Mouse (Mus musculus) liver, embryonic 13.5 days (tissue): ENCODE measurements around the gene Nsd2. TPM values are rescaled to one million over a fixed set of nuclear protein-coding genes. Genes with fewer than 3 reads are reported as not detected.
"Not testable (repeated sequence)": the region's sequence is repeated elsewhere in the genome, so short reads cannot be mapped to it uniquely, and the experiment has no call there.

Experiments used
- ATAC-seq: fragments of 200-750 bp; cut with Nextera tagmentation; 2 replicates; pipeline ENCODE4 v1.8.0; 2017; ENCODE audit warnings: low read depth, mild to moderate bottlenecking, moderate number of reproducible peaks, moderate library complexity
- DNase-seq: peaks from one replicate; pipeline ENCODE4 v3.0.0; 2022
- H3K27ac ChIP-seq: fragments of 300-500 bp; sonication (generic); 2 replicates; pipeline ENCODE4 v1.5.1; 2015; ENCODE audit warnings: moderate library complexity, mild to moderate bottlenecking, inconsistent platforms
- H3K27me3 ChIP-seq: fragments of 300-500 bp; sonication (generic); 2 replicates; pipeline ENCODE4 v1.6.1; 2015; ENCODE audit warnings: mild to moderate bottlenecking, inconsistent platforms
- H3K36me3 ChIP-seq: fragments of 300-500 bp; sonication (generic); 2 replicates; pipeline ENCODE4 v1.6.1; 2015; ENCODE audit warnings: mild to moderate bottlenecking, inconsistent platforms
- H3K4me1 ChIP-seq: fragments of 300-500 bp; sonication (generic); replicated peaks from 2 replicates; pipeline ENCODE4 v1.6.1; 2015; ENCODE audit warnings: inconsistent platforms
- H3K4me2 ChIP-seq: fragments of 300-500 bp; sonication (generic); 2 replicates; pipeline ENCODE4 v1.6.1; 2015; ENCODE audit warnings: inconsistent platforms, mild to moderate bottlenecking, moderate library complexity
- H3K4me3 ChIP-seq: fragments of 300-500 bp; sonication (generic); replicated peaks from 2 replicates; pipeline ENCODE4 v1.5.1; 2015; ENCODE audit warnings: mild to moderate bottlenecking, inconsistent platforms
- H3K9ac ChIP-seq: fragments of 300-500 bp; sonication (generic); 2 replicates; pipeline ENCODE4 v1.6.1; 2015; ENCODE audit warnings: mild to moderate bottlenecking, inconsistent platforms
- H3K9me3 ChIP-seq: fragments of 300-500 bp; sonication (generic); replicated peaks from 2 replicates; pipeline ENCODE4 v1.6.1; 2016; ENCODE audit warnings: inconsistent platforms
- WGBS: fragments of 180-500 bp; shearing (Covaris S2); methylation state at CpG from one replicate; pipeline ENCODE4 v1.1.7; 2015; ENCODE audit not compliant: insufficient replicate concordance; 5-methylcytosine and 5-hydroxymethylcytosine counted together
- microRNA-seq: library from miRNA; unstranded; fragments of <30 nt; microRNA quantifications from one replicate; pipeline ENCODE4, GENCODE M21; 2016
- polyA plus RNA-seq: library from polyadenylated mRNA; unstranded; fragments of >200 nt; fragmentation: Nextera tagmentation; extraction: Ambion mirVana; gene quantifications from 2 replicates; pipeline ENCODE4 v1.2.1, GENCODE M21; 2015

Gene Nsd2
- polyA plus RNA-seq, 1 experiment from 2014 or later, result 23.6 TPM

GRCm38 (mm10) chr5:33934081-33934480 lies 113.6 kb downstream of the Nsd2 start:
- H3K4me2 ChIP-seq, result peak overlapping the region; percentile 79
- ATAC-seq (no peak), DNase-seq (no peak)
- H3K9ac ChIP-seq, result peak overlapping the region; percentile 96
- no peaks in the 10 kb centered on the region for H3K27me3 ChIP-seq
- H3K4me3 ChIP-seq, result peak overlapping the region; percentile 91
- H3K4me1 ChIP-seq, result peaks cover 47% of the 10 kb centered on the region
- WGBS, result 30% methylated on average over 2 of the region's 2 CpGs
- peak overlapping the region; percentile 90 for H3K27ac ChIP-seq
- H3K36me3 ChIP-seq, result peaks cover 36% of the 10 kb centered on the region
- no peaks in the 10 kb centered on the region for H3K9me3 ChIP-seq

DNA sequence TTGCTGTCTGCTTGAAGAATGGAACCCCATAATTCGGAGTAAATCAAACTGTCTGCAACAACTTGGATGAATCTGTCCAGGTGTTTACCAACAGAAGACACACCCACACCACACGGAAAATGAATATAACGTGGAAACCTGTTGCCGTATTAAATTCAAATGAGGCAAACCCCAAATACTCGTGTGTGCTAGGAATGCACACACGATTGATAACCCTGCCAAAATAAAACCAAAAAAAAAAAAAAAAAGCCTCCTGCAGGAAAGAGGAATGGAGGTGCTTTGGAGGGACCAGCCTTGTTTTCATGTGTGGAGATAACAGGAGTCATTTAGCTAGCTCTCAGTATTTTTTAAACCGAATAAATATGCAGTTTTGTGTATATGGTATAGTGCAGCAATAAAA lies 114.4 kb downstream of the Nsd2 start:
- H3K4me2 ChIP-seq, result peak overlapping the region; percentile 79
- H3K4me3 ChIP-seq, result peak overlapping the region; percentile 91
- peak overlapping the region; percentile 96 for H3K9ac ChIP-seq
- peak overlapping the region; percentile 90; the same call in 1 of the 2 replicates for H3K27ac ChIP-seq
- H3K27me3 ChIP-seq, result no peaks in the 10 kb centered on the region
- DNase-seq, result no peak
- peaks cover 46% of the 10 kb centered on the region for H3K4me1 ChIP-seq
- H3K9me3 ChIP-seq, result no peaks in the 10 kb centered on the region
- ATAC-seq, result no peak
- 55% methylated on average over 7 of the region's 7 CpGs for WGBS
- H3K36me3 ChIP-seq, result peaks cover 34% of the 10 kb centered on the region

DNA sequence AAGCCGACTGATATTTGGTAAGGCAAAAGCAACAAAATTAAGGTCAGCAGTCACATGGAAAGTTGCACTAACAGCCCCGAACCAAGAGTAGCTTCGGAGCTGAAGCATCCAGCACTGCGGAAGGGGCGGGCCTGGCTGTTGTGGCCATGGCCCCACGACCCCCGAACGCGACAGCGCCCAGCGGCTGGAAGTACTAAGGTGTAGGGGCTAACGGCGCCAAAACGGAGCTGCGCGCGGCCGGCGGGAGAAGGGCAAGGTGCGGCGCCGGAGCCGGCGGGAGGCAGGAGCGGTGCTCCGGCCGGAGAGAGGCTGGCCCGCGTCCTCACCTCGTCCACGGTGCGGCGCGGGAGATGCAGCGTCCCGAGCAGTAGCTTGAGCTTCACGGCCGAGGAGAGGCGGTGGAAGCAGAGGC lies 115.2 kb downstream of the Nsd2 start:
- peaks cover 42% of the 10 kb centered on the region for H3K4me1 ChIP-seq
- ATAC-seq, result no peak; the same call in 1 of the 2 replicates
- DNase-seq, result no peak

GRCm38 (mm10) chr5:33936120-33936707 lies 115.7 kb downstream of the Nsd2 start, which contains the start of gene Nelfa:
Gene Nelfa, minus strand, starts transcription at chr5:33936413.
- peak within 1 kb of the TSS; percentile 79 for H3K4me2 ChIP-seq
- peaks cover 29% of the 10 kb centered on the region for H3K36me3 ChIP-seq
- ATAC-seq (peak; percentile 91), DNase-seq (peak; percentile 95)
- peak within 1 kb of the TSS; percentile 96 for H3K9ac ChIP-seq
- H3K4me1 ChIP-seq, result peaks cover 42% of the 10 kb centered on the region
- peak within 1 kb of the TSS; percentile 91 for H3K4me3 ChIP-seq
- peaks cover 4% of the 10 kb centered on the region; the same call in 1 of the 2 replicates for H3K9me3 ChIP-seq
- H3K27ac ChIP-seq, result peak within 1 kb of the TSS; percentile 90
- H3K27me3 ChIP-seq, result no peaks in the 10 kb centered on the region
- WGBS, result under 1% methylated on average over 61 of the region's 61 CpGs

More for the DNA sequence above, 115.2 kb downstream of the Nsd2 start:
- under 1% methylated on average over 39 of the region's 39 CpGs for WGBS
- H3K4me2 ChIP-seq, result peak overlapping the region; percentile 79
- H3K9ac ChIP-seq, result peak overlapping the region; percentile 96
- no peaks in the 10 kb centered on the region for H3K27me3 ChIP-seq
- no peaks in the 10 kb centered on the region for H3K9me3 ChIP-seq
- H3K36me3 ChIP-seq, result peaks cover 31% of the 10 kb centered on the region
- peak overlapping the region; percentile 90 for H3K27ac ChIP-seq
- peak overlapping the region; percentile 91 for H3K4me3 ChIP-seq

DNA sequence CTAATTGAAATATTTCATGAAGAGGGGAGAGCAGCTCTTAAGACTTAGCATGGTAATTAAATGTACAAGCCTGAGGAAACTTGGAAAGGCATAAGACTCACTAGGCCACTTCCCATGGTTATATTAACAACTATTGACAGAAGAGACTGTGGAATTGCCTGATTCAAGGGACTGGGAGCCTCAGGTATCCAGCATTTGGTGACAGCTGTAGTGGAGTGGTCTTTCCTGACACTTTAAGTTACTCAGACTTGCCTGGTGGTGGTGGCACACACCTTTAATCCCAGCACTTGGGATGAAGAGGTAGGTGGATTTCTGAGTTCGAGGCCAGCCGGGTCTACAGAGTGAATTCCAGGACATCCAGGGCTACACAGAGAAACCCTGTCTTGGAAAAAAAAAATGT lies 116.7 kb downstream of the Nsd2 start:
- Histone ChIP-seq H3K9ac (peak overlapping the region; percentile 96), H3K9me3 (peaks cover 4% of the 10 kb centered on the region; the same call in 1 of the 2 replicates), H3K27ac (0 out of 2 replicates have a peak overlapping the region, but pooled peaks have one; percentile 90), H3K36me3 (peaks cover 21% of the 10 kb centered on the region), H3K4me1 (peaks cover 42% of the 10 kb centered on the region), H3K4me2 (peak overlapping the region; percentile 79), H3K27me3 (no peaks in the 10 kb centered on the region), H3K4me3 (peak overlapping the region; percentile 91)
- WGBS, result 86% methylated on average over 2 of the region's 2 CpGs
- ATAC-seq, result no peak
- DNase-seq, result no peak

- Histone ChIP-seq H3K27me3 (no peaks in the 10 kb centered on the region), H3K27ac (no peak overlapping the region), H3K9me3 (peaks cover 4% of the 10 kb centered on the region; the same call in 1 of the 2 replicates), H3K9ac (no peak overlapping the region), H3K4me3 (no peak overlapping the region), H3K4me2 (no peak overlapping the region), H3K4me1 (peaks cover 33% of the 10 kb centered on the region), H3K36me3 (peaks cover 18% of the 10 kb centered on the region)
- ATAC-seq (no peak), DNase-seq (no peak)
- 57% methylated on average over 3 of the region's 3 CpGs for WGBS
Observed at GRCm38 (mm10) chr5:33938448-33938847, 117.9 kb downstream of the Nsd2 start.

GRCm38 (mm10) chr5:33947035-33947434 lies 126.5 kb downstream of the Nsd2 start:
- not testable (repeated sequence) for H3K4me2 ChIP-seq, H3K4me1 ChIP-seq, H3K9ac ChIP-seq, H3K36me3 ChIP-seq, H3K27me3 ChIP-seq, H3K27ac ChIP-seq, ATAC-seq, DNase-seq, H3K4me3 ChIP-seq
- 71% methylated on average over 16 of the region's 16 CpGs for WGBS
- peaks cover 13% of the 10 kb centered on the region; the same call in 1 of the 2 replicates for H3K9me3 ChIP-seq

Small RNA genes lying within 50 kb of the gene (microRNA-seq; reads per million reads assigned to microRNA genes)
- not detected for gene Mir7024

Other genes starting within 250 kb of the Nsd2 start
- 26.7 and 31.3 TPM in 2 replicates for gene Fam53a, start 191.1 kb upstream of the Nsd2 start, polyA plus RNA-seq
- gene Gm9903, start 190.8 kb upstream of the Nsd2 start, polyA plus RNA-seq, result 0.13 TPM in 1 of 2 replicates, not detected in the other
- gene Slbp, start 168.2 kb upstream of the Nsd2 start, polyA plus RNA-seq, result 319 and 390 TPM in 2 replicates
- gene Tacc3, start 162.6 kb upstream of the Nsd2 start, polyA plus RNA-seq, result 158 and 183 TPM in 2 replicates
- gene Tmem129, start 162.3 kb upstream of the Nsd2 start, polyA plus RNA-seq, result 20.2 and 21.9 TPM in 2 replicates
- gene Fgfr3, start 99.1 kb upstream of the Nsd2 start, polyA plus RNA-seq, result 1.7 and 2.7 TPM in 2 replicates
- gene Letm1, start 37.9 kb upstream of the Nsd2 start, polyA plus RNA-seq, result 23.5 and 24.7 TPM in 2 replicates
- 30.9 and 35.5 TPM in 2 replicates for gene Nelfa, start 115.7 kb downstream of the Nsd2 start, polyA plus RNA-seq
- gene Gm1673, start 162.7 kb downstream of the Nsd2 start, polyA plus RNA-seq, result 5.0 and 7.0 TPM in 2 replicates
- gene Nat8l, start 175.3 kb downstream of the Nsd2 start, polyA plus RNA-seq, result 0.05 and 0.06 TPM in 2 replicates